Mouse (Mus musculus) retina, adult 2 months (tissue): ENCODE measurements around the gene Brd1.

Experiments used
- DNase-seq: peaks from one replicate; pipeline ENCODE4 v3.0.0-alpha.2; 2012; ENCODE audit warnings: low read depth, low spot score

The Brd1 gene

GRCm38 (mm10) chr15:88686725-88687124, 47.3 kb downstream of the Brd1 start:
- no peak for DNase-seq

- no peak for DNase-seq
Observed at GRCm38 (mm10) chr15:88684039-88684438, 50.0 kb downstream of the Brd1 start.

DNA sequence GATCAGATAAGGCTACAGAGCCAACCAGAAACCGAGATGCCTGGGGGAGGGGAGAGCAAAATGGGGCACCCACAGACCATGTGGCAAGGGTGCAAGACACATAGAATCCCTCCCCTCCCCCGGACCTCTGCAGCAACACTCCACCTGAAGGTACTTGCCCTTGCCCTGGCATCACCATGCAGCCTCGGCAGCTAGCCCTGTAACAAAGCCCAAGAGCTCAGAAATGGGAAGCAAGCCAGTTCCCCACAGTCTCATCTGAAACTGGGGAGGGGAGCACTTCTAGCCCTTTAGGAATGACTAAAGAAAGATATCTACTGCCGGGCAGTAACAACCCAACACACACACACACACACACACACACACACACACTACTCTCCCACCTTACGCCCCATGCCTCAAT, 53.1 kb downstream of the Brd1 start:
- DNase-seq: no peak

- no peak for DNase-seq
Observed at GRCm38 (mm10) chr15:88677568-88677967, 56.5 kb downstream of the Brd1 start.

GRCm38 (mm10) chr15:88675998-88676397, 58.0 kb downstream of the Brd1 start:
- no peak for DNase-seq

GRCm38 (mm10) chr15:88668693-88669092, 65.3 kb downstream of the Brd1 start:
- DNase-seq: no peak

- DNase-seq: no peak
Observed at GRCm38 (mm10) chr15:88667653-88668052, 66.4 kb downstream of the Brd1 start.

DNA sequence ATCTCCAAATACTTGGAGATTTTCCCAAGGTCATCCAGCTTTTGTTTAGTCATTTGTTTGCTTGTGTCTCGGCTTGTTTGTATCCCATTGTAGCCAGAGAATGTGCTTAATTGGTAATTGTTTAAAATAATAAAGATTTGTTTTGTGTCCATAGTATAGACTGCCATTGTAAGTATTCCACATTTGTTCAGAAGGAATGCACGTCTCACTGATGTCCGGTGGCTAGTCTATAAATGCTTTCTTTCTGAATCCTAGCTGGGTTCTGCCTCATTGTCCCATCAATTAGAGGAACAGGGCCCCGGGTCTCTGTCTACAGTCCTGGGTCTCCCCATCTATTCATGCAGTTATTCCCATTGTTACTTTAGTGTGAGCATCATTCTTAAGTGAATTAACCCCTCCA, 68.2 kb downstream of the Brd1 start:
- DNase-seq: no peak

DNA sequence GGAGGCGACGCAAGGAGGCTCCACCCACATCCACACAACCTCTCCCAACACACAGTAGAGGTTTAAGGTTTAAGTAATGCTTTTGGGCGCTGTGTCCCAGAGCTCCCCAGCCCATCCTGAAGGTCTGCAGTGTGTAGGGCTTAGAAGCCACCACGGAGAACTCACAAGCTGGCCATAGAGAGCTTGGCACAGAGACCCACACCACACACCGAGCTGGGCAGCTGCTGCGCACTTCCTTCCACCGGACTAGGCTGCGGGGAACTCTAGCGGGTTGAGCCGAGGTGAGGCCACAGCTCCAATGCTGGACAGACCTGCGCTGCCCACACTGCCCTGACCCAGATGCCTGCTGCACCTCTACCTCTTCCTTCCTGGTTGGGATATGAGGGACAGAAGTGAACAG, 71.0 kb downstream of the Brd1 start:
- DNase-seq: no peak

- DNase-seq: peak; percentile 4
Observed at GRCm38 (mm10) chr15:88662111-88662850, 71.8 kb downstream of the Brd1 start.

DNA sequence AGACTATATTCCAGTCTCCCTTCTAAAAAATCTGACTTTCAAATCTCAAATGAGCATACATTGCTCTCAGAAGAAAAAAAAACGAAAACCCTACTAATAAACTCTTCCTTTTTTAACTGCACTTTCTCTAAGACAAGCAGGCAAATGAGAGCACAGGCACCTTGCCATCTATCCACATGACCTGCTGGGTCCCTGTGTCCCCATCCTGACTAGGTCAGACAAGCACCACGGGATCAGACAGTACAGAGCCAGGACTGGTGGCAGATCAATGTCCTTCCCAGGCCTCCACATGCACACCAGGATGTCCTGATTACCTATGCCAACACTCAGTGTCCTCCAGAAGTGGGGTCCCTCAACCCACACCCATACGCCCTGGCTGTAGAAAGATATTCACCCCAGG, 72.4 kb downstream of the Brd1 start:
- DNase-seq: no peak

GRCm38 (mm10) chr15:88652006-88652405, 82.0 kb downstream of the Brd1 start:
- DNase-seq: no peak

- DNase-seq: peak; percentile 23
Observed at GRCm38 (mm10) chr15:88651019-88651418, 83.0 kb downstream of the Brd1 start.
